Mouse (Mus musculus) kidney, postnatal 4 days (tissue): ENCODE results near the gene Mki67.
"Not testable (repeated sequence)": the region's sequence is repeated elsewhere in the genome, so short reads cannot be mapped to it uniquely, and the experiment has no call there.

Source experiments
- DNase-seq, 2 experiments: peaks; one replicate each; pipeline ENCODE4 v3.0.0; 2021; ENCODE audit warnings: mixed read lengths in 2 of 2

Gene Mki67

DNA sequence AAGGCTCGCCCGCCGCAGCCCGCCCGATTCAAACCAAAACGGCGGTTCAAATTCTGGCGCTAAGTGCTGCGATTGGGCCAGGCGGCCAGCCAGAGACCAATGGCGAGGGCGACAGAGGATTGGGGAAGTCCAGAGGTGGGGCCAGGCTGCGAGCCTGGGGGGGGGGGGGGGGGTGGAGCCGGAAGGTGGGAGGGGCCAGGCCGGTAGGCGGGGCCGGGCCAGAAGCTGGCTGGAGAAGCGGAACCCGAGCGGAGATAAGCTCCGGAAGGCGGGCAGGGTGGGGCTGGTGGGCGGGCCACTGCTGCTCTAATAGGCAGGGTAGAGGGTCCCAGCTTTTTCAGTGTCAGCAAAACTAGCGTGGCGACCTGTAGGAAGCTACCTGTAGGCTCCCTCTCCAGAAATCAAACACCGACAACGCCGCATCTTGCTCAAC is 300 bp upstream of the Mki67 start:
- peak; percentile 93 to 96 for DNase-seq

DNA sequence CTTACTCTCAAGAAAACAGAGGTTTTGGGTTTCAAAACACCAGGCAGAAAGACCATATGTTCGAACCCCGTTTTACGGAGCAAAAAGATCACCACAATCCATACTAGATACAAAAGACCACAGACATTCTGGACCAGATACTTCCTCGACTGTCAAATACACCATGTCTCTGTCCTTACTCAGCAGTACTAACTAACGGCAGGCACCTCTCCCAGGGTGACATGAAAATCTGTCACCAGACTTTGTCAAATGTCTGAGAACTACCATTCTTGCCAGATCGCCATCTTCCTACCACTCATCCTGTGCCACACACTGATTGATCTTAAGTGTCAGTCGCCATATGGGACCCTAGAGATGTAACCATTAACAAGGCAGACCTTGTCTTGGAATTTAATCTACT is 995 bp downstream of the Mki67 start:
- no peak for DNase-seq

DNA sequence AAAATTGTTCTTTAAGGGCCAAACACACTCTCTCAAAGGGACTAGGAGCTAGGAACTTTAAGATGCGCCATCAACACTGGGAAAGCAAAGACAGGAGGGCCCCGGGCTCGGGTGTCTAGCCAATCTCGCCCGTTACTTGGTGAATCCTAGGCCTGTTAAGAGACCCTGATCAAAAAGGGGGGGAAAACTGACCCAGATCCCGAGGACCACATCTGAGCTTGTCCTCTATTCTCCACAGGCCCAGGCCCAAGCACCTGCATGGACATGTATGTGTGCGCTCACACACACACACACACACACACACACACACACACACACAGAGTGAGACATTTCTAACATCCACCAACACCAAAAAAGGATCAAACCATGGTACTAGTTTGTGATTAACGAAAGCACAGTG is 2.8 kb downstream of the Mki67 start:
- DNase-seq, result no peak

DNA sequence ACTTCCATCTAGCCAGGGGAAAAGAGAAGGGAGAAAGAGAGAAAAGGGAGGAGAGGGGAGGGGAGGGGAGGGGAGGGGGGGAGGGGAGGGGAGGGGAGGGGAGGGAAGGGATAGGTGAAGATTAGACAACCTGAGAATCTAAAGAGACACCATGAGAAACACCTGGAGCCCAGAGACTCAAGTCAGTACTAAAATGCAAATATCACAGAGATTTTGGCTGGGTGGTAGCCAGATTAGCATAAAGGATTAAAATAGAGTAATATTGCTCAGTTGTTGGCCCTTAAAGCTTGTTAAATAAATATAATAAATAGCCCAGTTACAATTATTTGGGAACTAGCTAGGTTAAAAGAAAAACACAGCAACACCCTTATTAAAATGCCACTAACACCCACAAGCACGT is 3.6 kb downstream of the Mki67 start:
- no peak for DNase-seq

DNA sequence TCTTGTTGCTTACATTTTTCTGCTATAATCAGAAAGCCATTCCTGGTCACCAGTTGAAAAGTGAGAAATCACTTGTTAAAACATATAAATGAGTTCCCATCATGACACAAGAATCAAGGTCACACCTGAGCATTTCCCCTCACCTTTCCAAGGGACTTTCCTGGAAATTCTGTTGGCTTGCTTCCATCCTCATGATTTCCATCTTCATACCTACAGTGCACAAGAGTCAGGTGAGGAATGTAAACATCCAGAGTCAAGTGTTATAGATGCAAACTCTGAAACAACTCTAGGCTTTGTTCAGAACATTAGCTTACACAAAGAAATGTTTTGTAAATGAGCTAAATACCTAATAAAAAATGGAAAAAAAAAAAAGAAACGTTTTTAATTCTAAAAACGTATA is 5.5 kb downstream of the Mki67 start:
- no peak for DNase-seq

DNA sequence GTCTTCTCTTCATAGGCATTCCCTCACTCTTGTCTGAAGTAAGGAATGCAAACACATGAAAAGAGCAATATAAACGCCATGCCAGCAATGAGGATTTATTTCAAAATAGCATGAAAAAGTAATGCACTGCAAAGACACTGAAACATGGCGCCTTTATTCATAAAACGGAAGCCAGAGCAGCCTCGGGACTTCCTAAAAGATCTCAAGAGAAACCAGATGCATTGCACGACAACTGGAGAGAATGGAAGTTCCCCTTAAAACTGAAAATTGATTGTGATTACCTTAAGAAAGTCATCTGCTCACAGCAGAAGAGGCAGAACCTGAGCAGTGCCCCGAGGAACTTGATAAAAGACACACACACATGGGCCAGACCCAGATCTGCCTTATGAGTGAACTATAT is 10.4 kb downstream of the Mki67 start:
- no peak for DNase-seq

DNA sequence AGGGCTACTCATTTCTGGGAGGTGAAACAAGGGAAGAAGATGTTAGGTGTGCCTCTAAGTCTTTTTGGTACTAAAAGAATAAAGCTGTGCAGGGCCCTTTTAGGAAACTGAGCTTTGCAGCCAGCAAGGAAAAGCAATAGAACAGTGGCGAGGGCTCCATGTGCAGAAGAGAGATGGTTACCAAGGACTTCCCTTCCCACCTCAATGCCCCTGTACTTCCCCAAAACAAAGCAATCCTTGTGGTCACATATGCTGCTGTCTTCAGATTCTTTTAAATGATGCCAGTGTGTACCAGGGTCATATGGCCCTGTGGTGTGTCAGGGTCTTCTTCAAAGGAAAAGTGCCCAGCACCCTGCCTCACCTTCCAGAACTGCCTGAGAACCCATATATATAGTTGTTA is 11.1 kb downstream of the Mki67 start:
- DNase-seq, result no peak

DNA sequence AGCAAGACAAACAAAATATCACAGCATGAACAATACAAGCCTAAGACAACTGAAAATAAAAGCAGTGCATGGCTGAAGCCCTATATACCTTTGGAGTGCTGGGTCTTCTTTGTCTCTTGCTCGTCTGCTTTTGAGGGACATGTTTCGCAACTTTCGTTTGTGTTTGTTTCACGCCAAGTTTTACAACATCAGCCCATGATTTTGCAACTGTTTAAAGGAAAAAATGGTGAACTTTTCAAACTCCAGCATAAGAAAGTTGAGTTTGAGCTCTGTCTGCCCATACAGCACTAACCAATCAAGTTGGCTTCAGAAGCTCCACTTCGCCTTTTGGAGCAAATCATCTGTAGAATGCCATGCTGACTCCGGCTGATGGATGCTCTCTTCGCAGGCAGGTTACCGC is 11.9 kb downstream of the Mki67 start:
- no peak for DNase-seq

DNA sequence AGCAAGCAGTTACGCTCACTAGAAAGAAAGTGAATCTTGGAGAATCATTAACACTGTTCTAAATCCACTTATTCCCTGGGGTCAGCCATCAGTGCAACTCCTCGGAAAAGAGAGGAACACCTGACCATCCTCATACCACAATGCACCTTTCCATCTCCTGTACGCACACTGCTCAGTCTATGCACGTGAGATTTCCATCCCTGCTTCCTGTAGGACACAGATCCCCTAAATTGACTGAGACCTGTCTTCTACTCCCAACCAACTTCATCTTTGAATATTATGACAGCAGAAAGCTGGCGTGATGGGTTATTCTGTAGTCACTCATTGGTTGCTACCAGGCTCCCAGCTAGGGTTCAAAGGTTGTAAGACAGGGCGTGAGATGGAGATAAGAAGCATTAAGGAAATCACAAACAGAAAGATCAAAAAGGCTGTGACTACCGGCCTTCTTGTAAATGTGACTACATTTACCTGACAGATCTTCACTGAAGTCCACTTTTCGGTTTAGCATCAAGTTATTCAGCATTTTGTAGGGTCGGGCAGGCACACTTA is 12.5 kb downstream of the Mki67 start:
- no peak for DNase-seq

DNA sequence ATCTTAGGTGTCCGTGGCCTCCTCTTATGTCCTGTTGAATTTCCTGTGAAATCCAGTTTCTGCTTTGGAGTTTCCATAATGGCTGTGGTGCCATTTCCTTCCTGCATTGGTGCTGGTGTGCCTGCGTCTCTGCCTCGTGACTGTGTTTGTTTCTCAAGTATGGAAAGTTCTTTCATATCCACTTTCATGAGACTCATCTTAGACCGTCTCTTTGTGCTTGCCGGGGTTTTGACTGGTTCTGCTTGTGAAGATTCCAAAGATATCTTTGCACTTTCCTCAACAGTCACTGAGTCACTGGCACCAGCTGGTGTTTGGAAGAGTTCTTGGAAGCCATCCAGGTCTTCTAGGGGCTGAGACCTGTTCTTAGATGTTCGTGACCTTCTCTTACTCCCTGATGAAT is 16.8 kb downstream of the Mki67 start:
- not testable (repeated sequence) for DNase-seq

DNA sequence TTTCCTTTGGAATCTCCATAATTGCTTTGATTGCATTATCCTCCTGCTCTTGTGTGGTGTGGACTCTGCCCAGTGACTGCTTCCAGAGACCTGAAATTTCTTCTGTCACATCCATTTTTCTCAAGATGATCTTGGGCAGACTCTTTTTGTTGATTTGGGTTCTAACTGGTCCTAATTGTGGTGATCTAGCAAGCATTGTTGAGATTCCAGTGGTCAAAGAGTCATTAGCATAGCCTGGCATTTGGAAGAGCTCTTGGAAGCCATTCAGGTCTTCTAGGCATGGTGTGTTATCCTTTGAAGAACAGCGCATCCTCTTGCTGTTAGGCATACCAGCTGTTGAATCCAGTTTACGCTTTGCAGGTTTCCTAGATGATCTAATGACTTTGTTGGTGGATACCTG is 17.8 kb downstream of the Mki67 start:
- DNase-seq, result no peak

DNA sequence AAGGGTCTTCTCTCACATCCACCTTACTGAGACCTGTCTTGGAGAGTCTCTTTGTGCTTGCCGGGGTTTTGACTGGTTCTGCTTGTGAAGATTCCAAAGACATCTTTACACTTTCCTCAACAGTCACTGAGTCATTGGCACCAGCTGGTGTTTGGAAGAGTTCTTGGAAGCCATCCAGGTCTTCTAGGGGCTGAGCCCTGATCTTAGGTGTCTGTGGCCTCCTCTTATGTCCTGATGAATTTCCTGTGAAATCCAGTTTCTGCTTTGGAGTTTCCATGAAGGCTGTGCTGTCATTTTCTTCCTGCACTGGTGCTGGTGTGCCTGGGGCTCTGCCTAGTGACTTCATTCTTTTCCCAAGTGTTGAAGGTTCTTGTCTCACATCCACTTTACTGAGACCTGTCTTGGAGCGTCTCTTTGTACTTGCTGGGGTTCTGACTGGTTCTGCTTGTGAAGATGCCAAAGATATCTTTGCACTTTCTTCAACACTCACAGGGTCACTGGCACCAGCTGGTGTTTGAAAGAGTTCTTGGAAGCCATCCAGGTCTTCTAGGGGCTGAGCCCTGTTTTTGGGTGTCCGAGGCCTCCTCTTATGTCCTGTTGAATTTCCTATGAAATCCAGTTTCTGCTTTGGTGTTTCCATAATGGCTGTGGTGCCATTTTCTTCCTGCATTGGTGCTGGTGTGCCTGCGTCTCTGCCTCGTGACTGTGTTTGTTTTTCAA is 19.0 kb downstream of the Mki67 start:
- not testable (repeated sequence) for DNase-seq

DNA sequence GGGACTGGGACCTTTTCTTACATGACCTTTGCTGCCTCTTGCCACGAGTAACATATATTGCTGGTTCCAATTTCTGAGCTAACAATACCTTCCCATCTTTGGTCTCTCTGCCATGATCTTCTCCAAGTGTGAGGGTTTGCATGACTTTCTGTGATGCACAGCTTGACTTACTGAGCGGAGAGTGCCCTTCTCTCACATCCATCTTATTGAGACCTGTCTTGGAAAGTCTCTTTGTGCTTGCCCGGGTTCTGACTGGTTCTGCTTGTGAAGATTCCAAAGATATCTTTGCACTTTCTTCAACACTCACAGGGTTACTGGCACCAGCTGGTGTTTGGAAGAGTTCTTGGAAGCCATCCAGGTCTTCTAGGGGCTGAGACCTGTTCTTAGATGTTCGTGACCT is 20.0 kb downstream of the Mki67 start:
- no peak for DNase-seq

DNA sequence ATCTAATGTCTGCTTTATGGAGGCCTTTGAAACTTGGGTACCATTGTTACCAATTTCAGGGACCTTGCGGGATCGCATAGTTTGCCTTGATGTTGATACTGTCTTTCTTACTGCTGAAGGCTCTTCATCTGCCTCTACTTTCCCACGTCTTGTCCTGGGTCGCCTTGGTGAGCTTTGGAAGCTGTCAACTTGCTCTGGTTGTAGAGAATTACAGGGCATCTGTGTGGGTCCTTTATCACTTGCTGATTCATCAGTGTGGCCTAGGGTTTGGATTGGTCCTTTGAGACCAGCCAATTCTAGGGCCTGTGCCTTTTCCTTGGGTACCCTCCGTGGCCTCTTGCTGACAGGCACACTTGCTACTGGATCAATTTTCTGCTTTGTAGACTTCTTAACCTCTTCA is 21.4 kb downstream of the Mki67 start:
- no peak for DNase-seq

DNA sequence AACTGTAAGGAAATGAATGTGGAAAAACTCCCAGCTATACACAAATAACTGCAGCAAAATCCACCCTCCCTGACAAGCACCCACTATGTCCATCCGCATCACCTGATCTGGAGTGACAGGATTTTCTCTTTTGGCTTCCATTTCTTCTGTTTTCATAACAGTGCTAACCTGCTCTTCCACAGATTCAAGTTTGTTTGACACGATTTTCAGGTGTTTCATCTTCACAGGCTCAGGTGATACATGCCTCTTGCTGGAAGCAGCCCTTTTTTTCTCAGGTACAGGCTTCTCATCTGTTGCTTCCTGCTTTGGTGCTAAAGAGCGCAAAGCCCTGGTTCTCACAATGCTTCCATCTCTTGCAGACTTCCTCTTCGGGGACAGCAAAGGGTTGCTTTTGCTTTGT is 22.0 kb downstream of the Mki67 start:
- no peak for DNase-seq

DNA sequence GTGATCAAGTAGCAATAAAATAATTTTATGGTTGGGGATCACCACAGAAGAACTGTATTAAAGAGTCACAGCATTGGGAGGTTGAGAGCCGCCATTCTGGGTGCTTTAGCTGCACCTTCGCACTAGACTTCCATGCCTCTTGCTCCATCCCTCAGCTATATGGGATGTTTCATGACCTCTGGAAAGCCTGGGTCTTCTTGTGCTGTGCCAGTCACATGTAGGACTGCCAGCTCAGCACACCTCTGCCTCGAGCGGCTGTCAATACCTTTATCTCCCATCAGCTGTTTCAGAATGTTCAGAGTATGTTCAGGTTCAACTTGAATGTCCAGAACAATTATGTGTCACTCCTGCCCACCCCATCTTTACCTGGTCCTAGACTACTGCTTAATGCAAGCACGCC is 24.2 kb downstream of the Mki67 start:
- no peak for DNase-seq

DNA sequence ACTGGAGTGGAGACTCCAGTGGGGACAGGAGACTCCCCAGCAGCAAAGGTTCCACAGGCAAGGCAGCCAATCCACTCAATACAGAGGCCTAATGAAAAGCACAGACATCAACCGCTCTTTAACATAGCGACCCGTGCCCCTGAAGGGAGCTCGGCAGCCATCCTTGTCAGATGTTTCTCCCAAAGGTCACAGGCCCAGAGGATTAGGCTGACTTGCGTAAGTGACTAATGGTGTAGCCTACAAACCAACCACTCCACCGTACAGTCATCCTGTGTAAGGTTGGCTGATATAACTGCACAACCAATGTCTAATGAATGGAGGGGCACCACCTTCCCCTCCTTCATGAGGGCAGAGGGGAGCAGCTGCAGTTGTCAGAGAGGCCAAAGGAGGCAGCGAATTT is 26.8 kb downstream of the Mki67 start:
- DNase-seq, result no peak

DNA sequence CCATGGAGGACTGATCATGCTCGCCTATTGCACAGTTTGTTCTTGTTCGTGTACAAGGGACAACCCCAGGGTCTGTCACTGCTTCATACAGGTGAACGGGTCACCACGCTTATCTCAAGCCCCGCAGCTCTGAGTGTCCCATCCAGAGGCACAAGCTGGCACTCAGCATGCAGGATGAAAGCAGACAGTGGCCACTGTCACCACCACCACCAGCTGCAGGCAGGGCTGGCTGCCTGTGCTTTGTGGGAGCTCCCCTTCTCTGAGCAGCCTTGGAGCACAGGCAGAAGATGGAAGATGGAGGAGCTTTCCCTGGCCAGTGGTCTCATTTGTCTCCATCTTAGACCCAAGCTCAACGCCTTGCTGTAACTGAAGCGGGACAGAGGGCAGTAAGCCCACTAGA is 31.2 kb downstream of the Mki67 start:
- no peak for DNase-seq

DNA sequence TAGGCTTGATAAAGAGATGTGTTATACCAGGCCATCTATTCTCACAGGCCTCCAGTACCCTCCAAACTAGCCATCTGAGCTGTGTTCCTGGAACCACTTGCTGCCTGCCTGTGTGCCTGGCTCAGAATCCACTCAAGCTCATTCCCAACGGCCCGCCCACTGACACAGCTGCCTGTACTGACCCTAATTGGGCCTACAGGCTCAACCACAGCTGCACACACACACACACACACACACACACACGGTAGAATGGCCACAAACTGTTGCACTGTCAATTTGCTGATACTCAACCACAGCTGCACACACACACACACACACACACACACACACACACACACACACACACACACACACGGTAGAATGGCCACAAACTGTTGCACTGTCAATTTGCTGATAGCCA is 32.1 kb downstream of the Mki67 start:
- peak; percentile 41 to 46 for DNase-seq

DNA sequence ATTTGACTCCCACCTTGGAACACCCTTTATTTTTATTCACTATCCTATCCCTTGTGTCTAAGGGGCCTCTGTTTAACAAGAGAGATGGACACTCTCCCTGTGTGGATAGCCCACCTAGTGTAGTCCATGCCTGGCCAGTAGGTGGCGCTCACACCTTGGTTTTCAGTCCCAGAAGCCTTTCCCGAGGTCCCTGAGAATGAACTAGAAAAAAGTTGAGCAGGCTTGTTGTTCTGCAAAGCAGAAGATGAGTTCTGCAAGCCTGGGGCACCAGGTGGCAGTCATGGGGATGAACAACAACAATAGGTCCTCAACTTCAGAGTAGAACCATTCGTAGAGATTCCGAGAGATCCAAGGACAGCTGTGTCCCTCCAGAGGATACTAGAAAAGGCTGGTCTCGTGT is 35.8 kb downstream of the Mki67 start:
- peak; percentile 83 to 86 for DNase-seq

DNA sequence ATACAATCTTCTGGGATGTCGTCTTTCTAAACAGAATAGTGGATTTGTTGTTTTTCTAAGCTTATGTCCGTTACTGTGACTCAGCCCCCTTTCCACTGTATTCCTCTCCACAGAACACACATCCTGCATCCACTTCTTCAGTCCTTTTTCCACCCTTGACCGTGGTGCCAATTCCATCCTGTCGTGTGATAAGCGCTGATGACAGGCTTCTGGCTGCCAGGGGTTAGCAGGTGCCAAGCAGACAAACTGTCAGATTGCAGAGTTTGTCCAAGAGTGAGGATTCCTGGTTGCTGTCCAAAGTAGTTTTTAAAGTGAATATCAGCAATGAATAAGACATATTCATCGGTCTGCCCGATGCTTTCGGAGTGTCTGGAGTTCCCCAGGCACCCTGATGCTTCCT is 39.4 kb downstream of the Mki67 start:
- no peak for DNase-seq

DNA sequence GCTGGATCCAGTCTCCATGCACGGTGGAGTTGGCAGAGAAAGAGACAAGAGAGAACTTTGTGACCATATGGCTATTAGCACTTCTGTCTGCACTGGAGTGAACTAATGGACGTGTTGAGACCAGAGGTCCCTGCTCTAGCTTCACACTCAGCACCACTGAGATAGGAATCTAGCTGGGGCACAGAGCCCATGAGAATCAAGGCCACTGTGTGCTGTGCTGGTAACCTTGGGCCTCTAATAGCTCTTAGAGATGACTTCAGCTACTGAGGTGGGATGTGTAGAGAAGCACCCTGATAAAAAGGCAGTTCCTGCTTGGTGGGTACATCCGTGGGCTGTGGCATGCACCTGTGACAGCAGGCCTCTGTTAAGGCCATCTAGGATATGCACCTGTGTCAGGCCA is 42.6 kb downstream of the Mki67 start:
- no peak for DNase-seq

DNA sequence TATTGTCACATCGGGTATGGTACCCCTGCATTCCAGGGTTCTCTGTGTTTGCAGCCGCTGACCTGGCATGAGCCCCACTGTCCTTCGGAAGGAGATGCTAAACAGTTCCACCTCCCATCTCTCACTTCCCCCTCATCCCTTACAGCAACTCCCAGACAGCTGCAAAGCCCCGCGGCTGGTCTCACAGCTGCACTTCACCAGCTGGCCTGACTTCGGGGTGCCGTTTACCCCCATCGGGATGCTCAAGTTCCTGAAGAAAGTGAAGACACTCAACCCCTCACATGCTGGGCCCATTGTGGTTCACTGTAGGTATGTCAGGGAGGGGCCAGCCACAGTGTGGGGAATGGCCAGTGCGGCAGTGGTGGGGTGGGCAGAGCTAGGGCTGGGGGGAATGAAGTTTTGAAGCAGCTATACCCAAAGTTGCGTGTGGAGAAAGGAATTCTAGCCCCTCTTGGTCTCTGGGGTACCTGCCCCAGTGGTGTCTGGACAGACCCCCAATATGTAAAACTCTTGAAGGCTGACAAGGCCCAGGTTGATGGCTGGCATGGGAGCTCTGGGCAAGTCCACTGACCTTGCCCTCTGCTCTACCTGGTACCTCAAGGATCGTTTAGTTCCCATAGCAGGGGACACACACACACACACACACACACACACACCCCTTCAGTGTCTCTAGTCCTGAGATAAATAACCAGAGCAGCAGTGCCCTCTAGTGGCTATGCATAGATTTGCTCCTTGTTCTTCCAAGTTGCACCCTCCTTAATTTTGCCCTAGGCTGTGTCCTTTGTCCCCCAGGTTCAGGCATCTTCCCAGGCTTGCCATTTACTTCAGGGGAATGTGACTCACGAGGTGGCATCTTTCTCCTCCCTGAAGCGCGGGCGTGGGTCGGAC is 47.1 kb downstream of the Mki67 start:
- DNase-seq, result peak; percentile 70 to 79

DNA sequence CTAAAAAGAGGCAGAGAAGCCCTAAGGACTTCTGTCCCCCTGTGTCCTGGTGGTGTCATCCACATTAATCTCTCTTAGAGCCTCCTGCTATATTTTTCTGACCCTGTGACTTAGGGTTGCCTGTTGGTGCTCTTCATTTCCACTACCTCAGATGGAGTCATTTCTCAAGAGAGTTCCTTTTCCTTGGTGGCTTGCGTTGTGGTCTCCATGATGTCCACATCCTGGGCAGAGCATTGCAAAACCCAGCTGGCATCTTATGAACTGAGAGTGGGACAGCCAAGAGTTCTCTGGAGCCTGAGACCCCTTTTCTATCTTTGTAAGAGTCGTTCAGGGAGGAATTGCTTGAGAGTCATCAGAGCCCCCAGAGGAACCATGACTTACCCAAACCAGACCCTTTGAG is 49.8 kb downstream of the Mki67 start:
- no peak for DNase-seq
